Mouse (Mus musculus): ENCODE results near the gene Aqp11.

Gene Aqp11

DNA sequence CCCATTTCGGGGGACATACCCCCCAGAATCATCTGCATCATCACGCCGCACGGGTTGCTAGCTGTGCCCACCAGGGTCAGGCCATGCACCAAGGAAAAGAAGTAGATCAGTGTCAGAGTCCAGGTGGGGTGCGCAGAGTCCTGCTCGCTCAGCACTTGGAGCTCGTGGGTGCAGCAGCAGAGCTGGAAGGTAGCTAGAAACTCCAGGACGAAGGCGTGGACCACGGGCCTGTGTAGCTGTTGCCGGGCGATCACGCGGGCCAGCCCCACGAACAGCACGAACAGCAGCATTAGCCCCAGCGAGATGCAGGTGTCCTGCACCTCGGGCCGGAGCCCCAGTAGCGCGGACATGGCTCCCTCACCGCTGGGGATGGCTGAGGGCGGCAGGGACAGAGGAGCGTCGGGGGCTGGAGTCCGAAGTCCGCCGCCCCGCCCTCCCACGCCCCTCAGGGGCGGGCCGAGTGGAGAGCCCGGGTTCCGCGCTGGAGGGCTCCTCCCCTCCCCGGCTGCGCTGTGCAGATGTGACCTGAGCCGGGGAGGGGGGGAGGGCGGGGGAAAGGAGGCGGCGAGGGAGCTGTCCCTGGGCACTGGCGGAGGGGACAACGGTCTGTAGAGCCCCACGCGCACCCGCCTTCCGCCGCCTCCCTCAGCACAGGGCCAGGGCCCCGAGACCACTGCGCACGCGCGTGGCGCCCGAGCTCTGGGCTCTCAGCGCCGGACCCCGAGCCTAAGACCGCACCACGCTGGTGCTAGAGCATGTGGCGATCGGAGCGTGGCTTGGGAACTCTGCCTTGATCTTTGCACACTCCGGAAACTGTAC, at the start of gene Aqp11:
Gene Aqp11 (minus strand): TSS at position 652 of the 819 bp plus-strand sequence.
- DNase-seq (ENCODE audit: low read depth in 1 of 2, low spot score in 2 of 2), result peak in 1 of 2 experiments; percentile 29

DNA sequence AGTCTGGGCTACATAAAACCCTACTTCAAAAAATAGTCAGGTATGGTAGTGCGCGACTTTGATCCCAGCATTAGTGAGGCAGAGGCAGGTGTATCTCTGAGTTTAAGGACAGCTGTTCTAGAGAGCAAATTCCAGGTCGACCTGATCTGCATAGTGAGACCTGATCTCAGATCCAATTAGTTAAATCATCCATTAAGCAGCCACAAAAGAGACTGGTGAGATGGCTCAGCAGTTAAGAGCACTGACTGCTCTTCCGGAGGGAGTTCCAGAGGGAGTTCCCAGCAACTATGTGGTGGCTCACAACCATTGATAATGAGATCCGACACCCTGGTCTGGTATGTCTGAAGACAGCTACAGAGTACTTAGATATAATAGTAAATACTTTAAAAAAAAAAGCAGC, 45.4 kb upstream of the Aqp11 start:
- DNase-seq (ENCODE audit: low read depth in 1 of 2, low spot score in 2 of 2), result no peak

DNA sequence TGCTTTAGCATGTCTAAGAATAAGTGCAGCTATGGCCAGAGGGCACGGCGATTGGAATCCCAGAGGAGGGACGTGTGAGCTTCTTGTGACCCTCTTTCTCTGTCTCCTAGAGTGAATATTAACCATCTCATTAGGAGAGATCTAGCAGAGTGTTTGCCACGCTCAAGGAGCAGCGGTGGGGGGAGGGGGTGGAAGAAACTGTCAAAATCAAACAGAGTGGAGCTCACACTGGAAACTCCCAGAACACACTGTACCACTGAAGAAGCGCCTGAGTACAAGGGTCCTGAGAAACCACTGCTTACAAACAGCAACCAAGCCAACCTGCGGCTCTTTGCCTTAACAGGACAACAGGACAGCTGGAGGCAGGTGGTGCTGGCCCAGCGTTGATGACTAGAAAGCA, 43.4 kb upstream of the Aqp11 start:
- no peak for DNase-seq (ENCODE audit: low read depth in 1 of 2, low spot score in 2 of 2)

DNA sequence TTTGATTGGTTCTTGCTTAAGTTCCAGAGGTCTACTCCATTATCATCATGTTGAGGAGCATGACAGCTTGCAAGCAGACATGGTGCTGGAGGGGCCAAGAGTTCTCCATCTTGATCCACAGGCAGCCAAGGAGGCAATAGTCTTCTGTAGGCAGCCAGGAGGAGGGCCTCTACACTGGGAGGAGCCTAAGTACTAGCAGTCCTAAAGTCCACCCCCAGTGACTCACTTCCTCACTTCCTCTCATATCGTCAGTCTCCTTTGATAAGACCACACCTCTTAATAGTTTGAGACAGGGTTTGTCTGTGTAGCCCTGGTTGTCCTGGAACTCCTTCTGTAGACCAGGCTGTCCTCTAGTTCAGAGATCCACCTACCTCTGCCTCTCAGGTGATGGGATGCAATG, 42.7 kb upstream of the Aqp11 start:
- DNase-seq (ENCODE audit: low read depth in 1 of 2, low spot score in 2 of 2), result no peak

DNA sequence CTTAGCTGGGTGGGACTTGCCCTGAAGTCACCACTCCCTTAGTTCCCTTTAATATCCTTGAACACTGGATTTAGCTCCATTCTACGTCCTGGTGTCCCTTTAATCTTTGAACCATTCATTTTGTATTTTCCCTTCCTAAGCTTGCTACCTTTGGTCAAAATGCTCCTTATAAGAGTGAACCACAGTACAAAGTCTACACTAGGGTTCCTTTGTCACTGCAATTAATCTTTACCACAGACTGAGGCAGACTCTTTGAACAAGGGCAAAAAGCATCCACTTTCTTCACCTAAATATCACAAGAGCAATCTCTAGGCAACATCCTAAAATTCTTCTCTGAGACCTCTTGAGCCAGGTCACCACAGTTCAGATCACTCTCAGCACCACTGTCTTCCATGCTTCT, 42.1 kb upstream of the Aqp11 start:
- DNase-seq (ENCODE audit: low read depth in 1 of 2, low spot score in 2 of 2), result no peak

DNA sequence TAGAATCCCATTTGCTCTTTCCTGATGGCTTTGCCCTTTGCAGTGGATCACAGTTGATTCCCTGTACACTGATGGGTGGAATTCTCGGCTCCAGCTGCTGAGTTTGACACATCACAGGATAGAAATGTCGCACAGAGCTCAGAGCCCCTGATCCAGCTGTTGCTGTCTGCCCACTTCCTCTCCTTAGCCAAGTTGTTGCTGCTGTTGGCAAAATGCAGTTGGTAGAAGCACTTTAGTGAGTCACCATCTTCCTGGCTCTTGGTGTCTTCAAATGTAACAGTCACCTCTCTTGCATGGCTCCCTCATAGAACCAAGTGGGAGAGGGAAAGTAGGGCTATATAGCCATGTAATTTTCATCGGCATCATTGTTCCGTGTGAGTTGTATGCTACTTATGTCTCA, 39.1 kb upstream of the Aqp11 start:
- no peak for DNase-seq (ENCODE audit: low read depth in 1 of 2, low spot score in 2 of 2)

DNA sequence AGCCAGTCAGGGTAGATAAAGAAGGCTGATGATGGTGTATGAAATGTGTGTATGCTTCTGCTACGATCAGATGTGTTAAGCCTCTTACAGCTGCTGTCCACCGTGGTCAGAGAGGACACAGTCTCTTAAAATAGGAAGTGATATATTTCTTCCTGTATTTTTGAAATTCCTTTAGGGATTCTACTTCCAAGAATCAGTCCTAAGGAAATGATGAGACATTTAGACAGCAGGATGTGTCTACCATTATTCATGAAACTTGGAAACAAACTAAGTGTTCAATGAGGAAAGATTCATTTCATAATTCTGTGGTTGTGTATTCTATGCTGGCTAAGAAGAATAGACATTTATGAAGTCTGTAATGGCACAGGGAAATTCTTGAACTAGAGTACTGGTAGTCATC, 37.8 kb upstream of the Aqp11 start:
- no peak for DNase-seq (ENCODE audit: low read depth in 1 of 2, low spot score in 2 of 2)

DNA sequence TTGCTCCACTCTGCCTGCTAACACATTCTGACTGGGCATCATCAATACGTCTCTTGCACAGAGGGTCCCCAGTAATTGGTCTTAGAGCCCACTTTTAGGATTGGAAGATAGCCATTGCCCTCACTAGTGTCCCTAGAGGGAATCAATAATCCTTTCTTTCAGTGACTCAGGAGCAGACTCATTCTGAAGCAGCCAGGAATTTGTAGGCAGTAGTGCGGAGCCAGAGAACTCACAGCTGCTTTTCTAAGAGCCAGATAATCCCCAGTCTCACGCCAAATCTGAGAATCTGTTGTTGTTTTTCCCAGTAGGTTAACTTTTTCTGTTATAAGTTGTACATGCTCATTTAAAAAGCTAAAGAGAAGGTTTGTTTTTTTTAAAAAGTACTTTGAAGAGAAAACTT, 37.3 kb upstream of the Aqp11 start:
- DNase-seq (ENCODE audit: low read depth in 1 of 2, low spot score in 2 of 2), result no peak

DNA sequence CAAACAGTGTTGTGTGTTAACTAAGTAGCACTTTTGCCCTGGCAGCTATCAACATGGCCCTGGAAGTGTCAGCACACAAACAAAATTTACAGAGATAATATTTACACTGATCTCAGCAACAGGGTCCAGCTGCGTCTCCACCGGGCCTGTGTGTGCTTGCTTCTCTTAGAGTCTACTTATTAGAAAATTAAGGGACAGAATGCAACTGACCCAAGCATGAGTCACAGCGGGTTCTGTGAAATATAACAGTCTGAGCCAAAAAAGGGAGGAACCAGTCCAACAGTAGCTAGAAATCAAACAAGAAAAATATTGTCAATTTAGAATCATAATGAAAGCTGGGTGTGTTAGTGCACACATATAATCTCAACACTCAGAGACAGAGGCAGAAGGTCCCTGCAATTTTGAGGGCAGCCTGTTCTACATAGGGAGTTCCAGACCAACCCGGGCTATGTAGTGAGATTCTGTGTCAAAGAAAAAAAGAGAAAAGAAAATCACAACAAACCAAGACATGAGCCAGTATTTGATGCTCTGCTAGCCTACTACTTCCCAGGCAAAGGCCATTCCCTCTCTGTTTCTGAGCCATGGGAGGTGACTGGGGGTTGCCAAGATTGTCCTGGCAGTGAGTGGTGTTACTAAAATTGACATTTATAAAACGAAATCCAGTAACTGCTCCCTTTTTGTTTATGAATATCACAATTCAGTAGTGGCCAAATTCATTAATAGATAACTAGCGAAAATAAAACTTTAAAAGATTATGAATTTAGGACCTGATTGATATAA, 32.9 kb upstream of the Aqp11 start:
- no peak for DNase-seq (ENCODE audit: low read depth in 1 of 2, low spot score in 2 of 2)

DNA sequence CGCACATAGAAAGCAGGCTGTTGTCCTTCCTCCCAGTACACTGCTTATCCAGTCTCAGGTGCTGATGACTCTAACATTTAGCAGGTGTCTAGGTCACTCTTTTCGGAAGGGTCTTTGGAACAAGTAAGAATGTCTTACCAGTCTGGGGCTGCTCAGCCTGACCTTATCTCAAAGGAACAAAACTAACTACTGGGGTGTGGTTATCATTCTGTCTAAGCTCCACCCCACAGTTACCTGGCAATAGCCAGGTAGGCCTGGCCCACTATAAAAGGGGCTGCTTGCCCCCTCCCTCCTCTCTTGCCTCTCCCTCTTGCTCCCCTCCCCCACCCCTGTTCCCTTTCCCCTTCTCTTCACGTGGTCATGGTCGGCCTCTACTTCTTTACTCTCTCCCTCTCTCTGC, 30.9 kb upstream of the Aqp11 start:
- DNase-seq (ENCODE audit: low read depth in 1 of 2, low spot score in 2 of 2), result no peak

DNA sequence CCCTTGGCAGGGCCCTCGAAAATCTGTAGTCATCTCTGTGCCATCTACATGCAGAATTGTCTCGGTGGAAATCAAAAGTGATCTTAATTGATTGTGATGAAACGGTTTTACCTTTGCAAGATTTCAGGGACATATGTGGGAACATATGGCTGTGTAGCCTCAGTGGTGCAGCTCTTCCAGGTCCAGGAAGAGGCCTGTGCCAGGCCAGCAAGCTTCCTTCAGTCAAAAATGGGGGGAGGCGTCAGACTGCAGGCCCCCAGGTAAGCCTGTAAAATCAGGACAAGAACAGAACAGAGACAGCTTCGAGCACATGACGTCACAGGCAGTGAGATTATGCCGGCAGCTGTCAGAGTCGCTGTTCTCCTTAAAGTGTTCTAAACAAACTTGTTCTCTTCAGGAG, 29.8 kb upstream of the Aqp11 start:
- no peak for DNase-seq (ENCODE audit: low read depth in 1 of 2, low spot score in 2 of 2)

DNA sequence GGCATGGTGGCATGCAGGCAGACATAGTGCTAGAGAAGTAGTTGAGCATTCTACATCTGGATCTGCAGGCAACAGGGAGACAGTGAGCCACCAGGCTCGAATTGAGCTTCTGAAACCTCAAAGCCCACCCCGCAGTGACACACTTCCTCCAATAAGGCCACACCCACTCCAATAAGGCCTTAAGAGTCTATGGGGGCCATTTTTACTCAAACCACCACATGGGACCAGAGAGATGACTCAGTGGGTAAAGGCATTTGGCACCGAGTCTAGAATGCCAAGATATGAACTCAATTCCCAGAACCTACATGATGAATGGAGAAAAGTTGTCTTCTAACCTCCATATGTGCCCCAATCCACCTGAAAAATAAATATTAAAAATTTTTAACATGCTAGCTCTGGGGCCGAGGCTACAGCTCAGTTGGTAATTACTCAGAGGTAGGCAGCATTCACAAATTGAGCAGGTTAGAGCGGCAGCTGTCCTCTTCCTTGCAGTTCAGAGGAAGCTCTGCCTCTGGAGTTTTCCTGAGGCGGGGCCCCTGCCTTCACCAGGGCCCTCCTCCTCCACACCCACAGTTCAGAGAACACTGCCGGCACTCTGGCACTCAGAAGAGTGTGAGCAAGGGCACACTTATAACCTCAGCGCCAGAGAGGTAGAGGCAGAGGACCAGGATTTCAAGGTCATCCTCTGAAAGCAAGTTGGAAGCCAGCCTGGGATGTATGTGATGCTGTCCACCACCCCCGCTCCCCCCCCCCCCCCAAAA, 28.5 kb upstream of the Aqp11 start:
- DNase-seq (ENCODE audit: low read depth in 1 of 2, low spot score in 2 of 2), result no peak

DNA sequence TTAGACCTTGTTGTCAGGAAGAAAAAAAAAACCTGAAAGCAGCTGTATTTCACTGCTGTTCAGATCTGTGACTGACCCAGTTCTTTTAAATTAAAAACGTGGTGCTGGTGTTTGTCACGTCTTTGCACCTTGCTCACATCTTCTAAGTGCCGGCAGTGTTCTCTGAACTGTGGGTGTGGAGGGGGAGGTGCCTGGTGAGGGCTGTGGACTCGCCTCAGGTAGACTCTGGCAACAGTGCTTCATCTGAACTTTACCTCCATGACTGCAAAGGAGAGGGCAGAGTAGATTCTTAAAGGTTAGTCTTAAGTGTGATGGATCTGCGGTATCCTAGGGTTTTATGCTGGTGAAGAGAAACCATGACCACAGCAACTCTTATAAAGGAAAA, 27.9 kb upstream of the Aqp11 start:
- DNase-seq (ENCODE audit: low read depth in 1 of 2, low spot score in 2 of 2), result no peak

DNA sequence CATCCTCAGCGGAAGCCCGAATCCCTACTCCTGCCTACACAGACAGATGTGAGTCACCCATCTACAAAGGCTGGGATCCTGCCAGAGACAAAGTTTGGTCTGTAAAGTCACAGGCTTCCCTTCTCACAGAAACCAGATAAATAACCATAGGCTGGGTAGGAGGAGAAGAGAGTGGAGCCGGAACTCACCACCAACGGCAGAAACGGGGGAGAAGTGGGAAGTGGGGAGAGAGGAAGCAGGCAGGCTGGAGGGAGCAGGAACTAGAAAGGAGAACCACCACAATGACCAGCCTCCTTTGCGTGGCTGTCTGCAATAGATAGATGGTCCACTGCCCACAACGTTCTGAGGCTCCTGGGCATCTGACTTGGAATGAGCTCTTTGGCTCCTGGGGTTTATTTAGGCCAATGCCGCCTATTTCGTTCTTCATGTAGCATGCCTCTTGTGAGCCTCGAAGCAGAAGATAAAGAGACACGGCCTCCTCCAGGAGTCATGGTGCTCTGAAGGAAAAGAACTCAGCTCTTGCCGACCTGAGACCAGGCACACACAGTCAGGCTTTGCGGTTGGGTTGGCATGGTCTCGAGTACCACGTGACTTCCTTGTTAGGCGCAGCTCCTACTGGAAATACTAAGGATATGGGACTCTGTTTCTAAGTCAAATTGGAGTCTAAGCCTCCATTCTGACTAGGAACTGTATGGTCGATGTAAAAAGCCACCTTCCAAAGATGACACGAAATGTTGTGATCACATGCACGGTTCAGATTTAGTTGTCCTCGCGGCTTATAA, 27.3 kb upstream of the Aqp11 start:
- peak; percentile 43 to 45 for DNase-seq (ENCODE audit: low read depth in 1 of 2, low spot score in 2 of 2)

DNA sequence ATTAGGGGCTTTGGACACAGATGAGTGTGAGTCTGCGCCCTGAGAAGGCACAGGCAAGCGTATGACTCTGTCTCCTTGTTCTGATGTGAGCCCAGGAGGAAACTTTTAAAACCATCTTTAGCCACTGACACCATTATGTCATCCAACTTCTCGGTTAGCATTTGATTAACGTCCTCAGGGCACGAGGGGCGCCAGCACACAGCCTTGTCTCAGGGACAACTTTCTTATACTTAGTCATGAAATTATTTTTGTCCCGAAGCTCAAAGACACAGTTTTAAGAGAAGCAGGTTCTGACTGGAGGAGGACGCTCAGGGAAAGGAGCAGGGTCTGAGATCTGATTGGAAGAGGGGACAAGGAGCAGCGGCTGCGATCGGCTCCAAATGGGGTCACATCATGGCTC, 26.5 kb upstream of the Aqp11 start:
- DNase-seq (ENCODE audit: low read depth in 1 of 2, low spot score in 2 of 2), result no peak

DNA sequence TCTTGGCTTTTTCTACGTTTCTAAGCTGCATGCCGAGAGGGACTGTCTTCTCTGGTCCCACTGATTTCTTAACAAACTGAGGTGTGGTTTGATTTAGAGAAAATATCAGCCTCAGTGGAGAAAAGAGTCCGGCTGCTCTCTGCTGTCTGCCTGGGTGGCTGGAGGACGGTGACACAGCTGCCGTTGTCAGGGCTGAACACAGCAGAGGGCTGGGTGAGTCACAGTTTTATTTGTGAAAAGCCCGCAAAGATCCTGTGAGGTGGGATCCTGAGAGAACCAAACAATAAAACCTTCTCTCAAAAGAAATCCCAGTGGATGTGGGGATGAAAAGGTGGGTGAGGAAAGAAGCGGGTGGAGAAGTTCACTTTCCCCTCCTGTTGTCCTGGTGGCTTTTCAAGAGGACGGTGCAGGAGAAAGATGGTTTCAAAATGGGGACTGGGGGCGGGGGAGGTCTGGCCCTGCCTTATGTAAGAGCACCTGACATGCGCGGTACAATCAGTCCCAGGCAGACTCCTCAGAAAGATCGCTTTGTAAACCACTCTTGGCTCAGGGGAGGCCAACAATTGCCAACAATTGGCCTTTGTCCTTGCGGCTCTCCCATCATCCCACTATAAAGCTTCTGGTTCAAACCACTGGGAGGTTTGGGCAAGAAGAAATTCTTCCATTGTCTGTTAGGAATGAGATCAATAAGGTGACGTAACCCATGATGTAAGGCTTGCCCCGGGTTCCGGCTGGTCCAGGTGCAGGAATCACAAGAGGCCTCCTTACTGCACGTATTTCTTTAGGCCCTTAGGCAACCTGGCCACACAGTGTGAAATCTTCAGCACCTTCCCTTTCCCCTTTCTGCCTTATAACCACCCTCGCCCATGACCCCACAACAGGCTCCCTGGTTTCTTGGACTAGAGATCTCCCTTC, 19.1 kb upstream of the Aqp11 start:
- no peak for DNase-seq (ENCODE audit: low read depth in 1 of 2, low spot score in 2 of 2)

DNA sequence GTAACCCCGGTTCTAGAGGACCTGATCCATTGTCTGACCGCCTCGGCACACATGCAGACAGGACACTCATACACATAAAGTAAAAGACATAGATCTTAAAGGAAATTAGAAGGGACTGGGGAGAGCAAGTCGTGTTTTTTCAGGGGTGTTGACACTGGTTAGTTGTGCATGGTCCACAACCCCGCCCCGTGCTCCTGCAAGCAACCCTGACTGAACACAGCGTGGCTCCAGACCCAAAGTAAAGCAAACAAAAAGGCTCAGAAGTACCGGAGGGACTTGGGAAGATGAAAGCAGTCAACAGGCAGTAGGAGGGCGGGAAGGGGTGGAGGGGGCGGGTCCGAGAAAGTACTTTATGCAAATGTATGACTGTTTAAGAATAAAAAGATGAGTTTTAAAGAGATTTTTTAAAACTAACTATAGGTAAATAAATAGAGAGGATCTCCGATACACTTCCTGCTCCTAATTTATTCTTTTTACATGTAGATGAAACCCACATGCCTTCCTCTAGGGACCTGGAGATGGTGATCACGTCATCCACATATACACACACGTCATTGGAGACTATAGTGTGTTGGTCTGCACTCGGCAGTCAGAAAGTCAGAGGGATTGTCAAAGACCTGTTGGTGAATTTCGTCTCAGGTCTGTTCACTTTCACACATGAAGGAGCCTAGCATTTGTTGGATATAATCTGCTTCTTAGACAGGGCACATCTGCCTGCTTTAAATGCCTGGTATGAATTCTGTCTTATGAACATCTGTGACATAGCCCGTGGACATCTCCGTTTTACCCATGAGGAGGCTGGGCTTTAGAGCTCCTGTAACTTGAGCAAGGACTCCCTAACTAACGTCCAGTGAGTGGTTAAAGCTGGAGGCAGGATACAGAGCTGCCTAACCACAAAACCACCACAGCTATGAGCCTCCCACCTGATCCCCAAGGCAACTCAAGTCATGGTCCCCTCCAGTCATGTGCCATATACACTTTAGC, 11.4 kb upstream of the Aqp11 start:
- DNase-seq (ENCODE audit: low read depth in 1 of 2, low spot score in 2 of 2), result no peak

DNA sequence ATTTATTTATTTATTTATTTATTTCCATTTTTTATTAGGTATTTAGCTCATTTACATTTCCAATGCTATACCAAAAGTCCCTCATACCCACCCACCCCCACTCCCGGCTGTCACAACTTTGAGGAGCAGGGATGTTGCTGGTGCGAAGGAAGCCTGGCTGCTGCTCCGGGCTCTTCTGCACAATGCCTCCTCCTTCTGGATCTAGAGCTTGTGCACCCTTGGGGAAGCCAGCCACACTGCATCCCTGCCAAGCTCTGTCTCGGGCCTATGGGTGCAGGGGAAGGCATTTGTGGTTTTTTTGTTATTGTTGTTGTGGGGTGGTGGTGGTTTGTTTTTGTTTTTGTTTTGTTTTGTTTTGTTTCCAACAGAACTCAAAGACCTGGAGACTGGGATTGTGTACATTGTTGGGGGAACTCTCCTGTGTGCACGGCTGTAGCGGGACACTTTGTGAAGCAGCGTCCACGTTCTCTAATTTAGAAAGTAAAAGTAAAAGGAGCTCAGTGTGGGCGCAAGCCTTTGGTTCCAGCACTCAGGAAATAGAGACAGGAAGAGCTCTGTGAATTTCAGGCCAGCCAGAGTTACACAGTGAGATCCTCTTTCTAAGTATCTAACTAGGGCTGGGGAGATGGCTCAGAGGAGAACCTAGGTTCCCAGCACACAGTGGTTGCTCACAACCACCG, 10.6 kb upstream of the Aqp11 start:
- no peak for DNase-seq (ENCODE audit: low read depth in 1 of 2, low spot score in 2 of 2)

Measured in monocyte, adult 2 months (primary cell).